Mouse (Mus musculus): ENCODE data around the gene 5430419D17Rik. TPM values are rescaled to one million over a fixed set of nuclear protein-coding genes. Genes with fewer than 3 reads are reported as not detected.
A peak's percentile ranks its signal among the peaks of the same experiment; 100 is the strongest.

5430419D17Rik gene
- polyA plus RNA-seq, 1 experiment from 2014 or later, result not detected

DNA sequence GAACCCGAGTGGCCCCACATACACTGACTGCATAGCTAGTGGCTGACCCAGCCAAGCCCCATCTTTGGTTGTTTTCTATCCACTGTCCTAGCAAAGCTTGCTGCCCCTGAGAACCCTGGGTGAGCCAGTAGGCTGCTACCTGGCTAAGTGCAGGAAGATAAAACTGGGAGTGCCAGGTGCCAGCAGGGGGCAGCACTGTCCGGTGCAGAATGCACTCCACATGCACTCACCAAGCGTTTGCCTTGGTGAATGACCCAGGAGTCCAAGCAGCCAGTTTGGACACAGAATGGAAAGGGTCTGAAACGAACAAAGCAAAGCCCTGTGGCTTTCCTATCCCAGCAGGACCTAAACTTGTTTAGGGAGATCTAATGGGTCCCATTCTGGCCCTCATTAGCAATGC lies 8.5 kb downstream of the 5430419D17Rik start:
- 48% methylated on average over 4 of the region's 4 CpGs for WGBS
- no peak overlapping the region for H3K9ac ChIP-seq (ENCODE audit: low read length)
- no peak overlapping the region for H3K4me3 ChIP-seq (ENCODE audit: low read depth, low read length)
- no peaks in the 10 kb centered on the region for H3K27me3 ChIP-seq (ENCODE audit: control insufficient read depth, insufficient read depth, low read length)
- H3K4me2 ChIP-seq (ENCODE audit: low read depth, severe bottlenecking), result no peak overlapping the region
- no peak overlapping the region for H3K27ac ChIP-seq (replicated peaks; ENCODE audit: low read depth, low read length)
- ATAC-seq (ENCODE audit: insufficient number of reproducible peaks, low FRiP score, low TSS enrichment, low read depth), result no peak
- DNase-seq (ENCODE audit: low spot score), result peak; percentile 51
- no peaks in the 10 kb centered on the region for H3K9me3 ChIP-seq (ENCODE audit: control insufficient read depth, low read length)
- H3K36me3 ChIP-seq (ENCODE audit: control insufficient read depth, insufficient read depth, low read length), result no peaks in the 10 kb centered on the region
- no peaks in the 10 kb centered on the region for H3K4me1 ChIP-seq (ENCODE audit: control insufficient read depth, insufficient read depth, low read length)

GRCm38 (mm10) chr7:131184339-131184738 lies 10.1 kb downstream of the 5430419D17Rik start:
- WGBS, result 63% methylated on average over 8 of the region's 8 CpGs
- no peak for ATAC-seq (ENCODE audit: insufficient number of reproducible peaks, low FRiP score, low TSS enrichment, low read depth)

DNA sequence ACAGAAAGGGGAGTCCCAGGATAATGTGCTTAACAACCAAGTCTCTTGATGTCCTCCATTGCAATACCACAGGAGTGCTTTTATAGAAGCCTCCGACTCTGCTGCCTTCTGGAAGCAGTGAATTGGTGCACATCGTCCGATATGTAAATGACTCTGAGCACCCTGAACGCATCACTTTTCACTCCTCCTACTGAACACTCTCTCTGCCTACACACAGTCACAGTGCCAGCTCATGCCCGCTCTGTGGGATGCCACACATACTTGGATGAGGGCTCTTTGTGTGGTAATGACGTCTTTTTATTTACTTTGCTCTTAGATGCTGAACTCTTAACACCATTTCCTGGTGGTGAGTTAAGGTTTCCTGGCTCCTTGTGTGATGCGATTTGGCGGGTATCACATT lies 12.8 kb downstream of the 5430419D17Rik start:
- no peak overlapping the region for H3K27ac ChIP-seq (replicated peaks; ENCODE audit: low read depth, low read length)
- no peaks in the 10 kb centered on the region for H3K36me3 ChIP-seq (ENCODE audit: control insufficient read depth, insufficient read depth, low read length)
- no peak overlapping the region for H3K4me2 ChIP-seq (ENCODE audit: low read depth, severe bottlenecking)
- no peak for ATAC-seq (ENCODE audit: insufficient number of reproducible peaks, low FRiP score, low TSS enrichment, low read depth)
- 78% methylated on average over 8 of the region's 8 CpGs for WGBS
- H3K9ac ChIP-seq (ENCODE audit: low read length), result no peak overlapping the region
- no peaks in the 10 kb centered on the region for H3K27me3 ChIP-seq (ENCODE audit: control insufficient read depth, insufficient read depth, low read length)
- DNase-seq (ENCODE audit: low spot score), result no peak
- no peak overlapping the region for H3K4me3 ChIP-seq (ENCODE audit: low read depth, low read length)
- no peaks in the 10 kb centered on the region for H3K4me1 ChIP-seq (ENCODE audit: control insufficient read depth, insufficient read depth, low read length)
- no peaks in the 10 kb centered on the region for H3K9me3 ChIP-seq (ENCODE audit: control insufficient read depth, low read length)

More at GRCm38 (mm10) chr7:131184339-131184738, 10.1 kb downstream of the 5430419D17Rik start:
- no peak for DNase-seq (ENCODE audit: low spot score)
- H3K9ac ChIP-seq (ENCODE audit: low read length), result no peak overlapping the region
- H3K36me3 ChIP-seq (ENCODE audit: control insufficient read depth, insufficient read depth, low read length), result no peaks in the 10 kb centered on the region
- H3K4me1 ChIP-seq (ENCODE audit: control insufficient read depth, insufficient read depth, low read length), result no peaks in the 10 kb centered on the region
- H3K4me2 ChIP-seq (ENCODE audit: low read depth, severe bottlenecking), result no peak overlapping the region
- no peak overlapping the region for H3K4me3 ChIP-seq (ENCODE audit: low read depth, low read length)
- no peaks in the 10 kb centered on the region for H3K27me3 ChIP-seq (ENCODE audit: control insufficient read depth, insufficient read depth, low read length)
- H3K27ac ChIP-seq (replicated peaks; ENCODE audit: low read depth, low read length), result no peak overlapping the region
- no peaks in the 10 kb centered on the region for H3K9me3 ChIP-seq (ENCODE audit: control insufficient read depth, low read length)

GRCm38 (mm10) chr7:131187996-131188395 lies 13.8 kb downstream of the 5430419D17Rik start:
- WGBS, result 92% methylated on average over 14 of the region's 14 CpGs
- no peaks in the 10 kb centered on the region for H3K27me3 ChIP-seq (ENCODE audit: control insufficient read depth, insufficient read depth, low read length)
- H3K9me3 ChIP-seq (ENCODE audit: control insufficient read depth, low read length), result no peaks in the 10 kb centered on the region
- H3K27ac ChIP-seq (replicated peaks; ENCODE audit: low read depth, low read length), result no peak overlapping the region
- DNase-seq (ENCODE audit: low spot score) (no peak), ATAC-seq (ENCODE audit: insufficient number of reproducible peaks, low FRiP score, low TSS enrichment, low read depth) (no peak)
- H3K36me3 ChIP-seq (ENCODE audit: control insufficient read depth, insufficient read depth, low read length), result no peaks in the 10 kb centered on the region
- no peak overlapping the region for H3K4me3 ChIP-seq (ENCODE audit: low read depth, low read length)
- H3K4me1 ChIP-seq (ENCODE audit: control insufficient read depth, insufficient read depth, low read length), result no peaks in the 10 kb centered on the region
- H3K9ac ChIP-seq (ENCODE audit: low read length), result no peak overlapping the region
- no peak overlapping the region for H3K4me2 ChIP-seq (ENCODE audit: low read depth, severe bottlenecking)

GRCm38 (mm10) chr7:131223086-131223485 lies 48.9 kb downstream of the 5430419D17Rik start:
- ATAC-seq (ENCODE audit: insufficient number of reproducible peaks, low FRiP score, low TSS enrichment, low read depth) (no peak), DNase-seq (ENCODE audit: low spot score) (no peak)
- H3K27me3 ChIP-seq (ENCODE audit: control insufficient read depth, insufficient read depth, low read length), result no peaks in the 10 kb centered on the region
- 53% methylated on average over 5 of the region's 5 CpGs for WGBS
- H3K27ac ChIP-seq (replicated peaks; ENCODE audit: low read depth, low read length), result no peak overlapping the region
- no peak overlapping the region for H3K9ac ChIP-seq (ENCODE audit: low read length)
- no peaks in the 10 kb centered on the region for H3K9me3 ChIP-seq (ENCODE audit: control insufficient read depth, low read length)
- no peaks in the 10 kb centered on the region for H3K36me3 ChIP-seq (ENCODE audit: control insufficient read depth, insufficient read depth, low read length)
- H3K4me3 ChIP-seq (ENCODE audit: low read depth, low read length), result no peak overlapping the region
- no peak overlapping the region for H3K4me2 ChIP-seq (ENCODE audit: low read depth, severe bottlenecking)
- H3K4me1 ChIP-seq (ENCODE audit: control insufficient read depth, insufficient read depth, low read length), result no peaks in the 10 kb centered on the region

DNA sequence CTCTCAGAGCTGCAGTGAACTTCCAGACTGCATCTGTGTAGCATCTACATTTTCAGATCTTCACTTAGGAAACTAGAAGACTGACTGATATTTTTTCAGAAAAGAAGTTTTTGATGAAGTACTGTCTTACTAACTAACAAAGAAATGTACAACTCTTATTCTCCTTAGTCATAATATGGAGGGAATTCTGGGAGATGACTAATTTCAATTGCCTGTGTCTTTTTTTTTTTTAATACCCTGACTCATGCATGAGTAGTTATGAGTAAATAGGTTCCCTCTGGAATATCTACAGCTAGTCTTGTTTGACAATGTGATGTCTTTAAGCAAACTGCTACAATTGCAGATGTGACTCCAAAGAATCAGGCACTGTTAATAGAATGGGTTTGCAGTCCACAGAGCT lies 61.9 kb downstream of the 5430419D17Rik start:
- Histone ChIP-seq H3K9me3 (ENCODE audit: control insufficient read depth, low read length) (no peaks in the 10 kb centered on the region), H3K4me2 (ENCODE audit: low read depth, severe bottlenecking) (no peak overlapping the region), H3K4me3 (ENCODE audit: low read depth, low read length) (no peak overlapping the region), H3K36me3 (ENCODE audit: control insufficient read depth, insufficient read depth, low read length) (no peaks in the 10 kb centered on the region), H3K27me3 (ENCODE audit: control insufficient read depth, insufficient read depth, low read length) (no peaks in the 10 kb centered on the region), H3K9ac (ENCODE audit: low read length) (no peak overlapping the region), H3K4me1 (ENCODE audit: control insufficient read depth, insufficient read depth, low read length) (no peaks in the 10 kb centered on the region), H3K27ac (replicated peaks; ENCODE audit: low read depth, low read length) (no peak overlapping the region)
- no peak for ATAC-seq (ENCODE audit: insufficient number of reproducible peaks, low FRiP score, low TSS enrichment, low read depth)
- no peak for DNase-seq (ENCODE audit: low spot score)

GRCm38 (mm10) chr7:131244993-131245392 lies 70.8 kb downstream of the 5430419D17Rik start:
- 25% methylated on average over 1 of the region's 1 CpGs for WGBS
- no peaks in the 10 kb centered on the region for H3K36me3 ChIP-seq (ENCODE audit: control insufficient read depth, insufficient read depth, low read length)
- no peaks in the 10 kb centered on the region for H3K4me1 ChIP-seq (ENCODE audit: control insufficient read depth, insufficient read depth, low read length)
- H3K4me3 ChIP-seq (ENCODE audit: low read depth, low read length), result no peak overlapping the region
- no peaks in the 10 kb centered on the region for H3K27me3 ChIP-seq (ENCODE audit: control insufficient read depth, insufficient read depth, low read length)
- ATAC-seq (ENCODE audit: insufficient number of reproducible peaks, low FRiP score, low TSS enrichment, low read depth) (no peak), DNase-seq (ENCODE audit: low spot score) (peak; percentile 27)
- no peaks in the 10 kb centered on the region for H3K9me3 ChIP-seq (ENCODE audit: control insufficient read depth, low read length)
- H3K4me2 ChIP-seq (ENCODE audit: low read depth, severe bottlenecking), result no peak overlapping the region
- H3K9ac ChIP-seq (ENCODE audit: low read length), result no peak overlapping the region
- H3K27ac ChIP-seq (replicated peaks; ENCODE audit: low read depth, low read length), result no peak overlapping the region

- 92% methylated on average over 5 of the region's 5 CpGs for WGBS
- H3K27me3 ChIP-seq (ENCODE audit: control insufficient read depth, insufficient read depth, low read length), result no peaks in the 10 kb centered on the region
These were observed 82.6 kb downstream of the 5430419D17Rik start for GRCm38 (mm10) chr7:131256841-131257240.

GRCm38 (mm10) chr7:131257309-131257708 lies 83.1 kb downstream of the 5430419D17Rik start:
- Histone ChIP-seq H3K27ac (replicated peaks; ENCODE audit: low read depth, low read length) (no peak overlapping the region), H3K4me2 (ENCODE audit: low read depth, severe bottlenecking) (no peak overlapping the region), H3K36me3 (ENCODE audit: control insufficient read depth, insufficient read depth, low read length) (no peaks in the 10 kb centered on the region), H3K4me1 (ENCODE audit: control insufficient read depth, insufficient read depth, low read length) (no peaks in the 10 kb centered on the region), H3K9me3 (ENCODE audit: control insufficient read depth, low read length) (no peaks in the 10 kb centered on the region), H3K4me3 (ENCODE audit: low read depth, low read length) (no peak overlapping the region), H3K9ac (ENCODE audit: low read length) (no peak overlapping the region), H3K27me3 (ENCODE audit: control insufficient read depth, insufficient read depth, low read length) (no peaks in the 10 kb centered on the region)
- ATAC-seq (ENCODE audit: insufficient number of reproducible peaks, low FRiP score, low TSS enrichment, low read depth) (no peak), DNase-seq (ENCODE audit: low spot score) (no peak)
- WGBS, result 64% methylated on average over 1 of the region's 1 CpGs

More at GRCm38 (mm10) chr7:131256841-131257240, 82.6 kb downstream of the 5430419D17Rik start:
- Histone ChIP-seq H3K9me3 (ENCODE audit: control insufficient read depth, low read length) (no peaks in the 10 kb centered on the region), H3K27ac (replicated peaks; ENCODE audit: low read depth, low read length) (no peak overlapping the region), H3K4me2 (ENCODE audit: low read depth, severe bottlenecking) (no peak overlapping the region), H3K36me3 (ENCODE audit: control insufficient read depth, insufficient read depth, low read length) (no peaks in the 10 kb centered on the region), H3K4me3 (ENCODE audit: low read depth, low read length) (no peak overlapping the region), H3K9ac (ENCODE audit: low read length) (no peak overlapping the region), H3K4me1 (ENCODE audit: control insufficient read depth, insufficient read depth, low read length) (no peaks in the 10 kb centered on the region)
- ATAC-seq (ENCODE audit: insufficient number of reproducible peaks, low FRiP score, low TSS enrichment, low read depth), result no peak
- DNase-seq (ENCODE audit: low spot score), result no peak

Data from limb, embryonic 11.5 days (tissue).